Mouse (Mus musculus) heart, postnatal 0 days (tissue): ENCODE results near the gene Zfp36l2.

ENCODE experiments used
- CTCF ChIP-seq: IDR thresholded peaks from 2 replicates; pipeline ENCODE4 v1.5.1; 2016; ENCODE audit warnings: antibody characterized with exemption, control low read depth, low read depth
- EP300 ChIP-seq: IDR thresholded peaks from 2 replicates; pipeline ENCODE4 v1.6.1; 2016; ENCODE audit warnings: antibody characterized with exemption, low read depth

DNA sequence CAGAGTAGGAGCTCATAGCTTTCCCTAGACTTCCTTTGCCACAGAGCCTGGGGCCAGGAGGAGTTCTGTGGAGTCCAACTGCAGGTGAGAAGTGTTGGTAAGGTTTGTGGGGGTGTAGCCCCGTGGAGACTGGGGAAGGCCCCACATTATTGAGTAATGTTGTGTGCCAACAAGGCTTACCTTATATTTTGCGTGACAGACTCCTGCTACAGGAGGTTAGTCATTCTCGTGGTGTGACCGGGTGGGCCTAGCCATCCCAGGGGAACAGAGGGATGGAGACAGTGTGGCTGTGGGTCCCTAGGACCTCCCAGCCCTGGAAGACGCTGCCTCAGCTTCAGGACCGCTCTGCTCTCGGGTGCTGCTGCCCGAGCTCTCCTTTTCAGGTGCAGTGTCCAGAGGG lies 23.6 kb downstream of the Zfp36l2 start:
- TF ChIP-seq CTCF = no peak
- no peak for TF ChIP-seq EP300
